Mouse (Mus musculus): ENCODE results near the gene Rgr. TPM values are rescaled to one million over a fixed set of nuclear protein-coding genes. Genes with fewer than 3 reads are reported as not detected.
"Not testable (repeated sequence)": the region's sequence is repeated elsewhere in the genome, so short reads cannot be mapped to it uniquely, and the experiment has no call there.

Rgr gene
- total RNA-seq, 2 experiments from 2014 or later = not detected

DNA sequence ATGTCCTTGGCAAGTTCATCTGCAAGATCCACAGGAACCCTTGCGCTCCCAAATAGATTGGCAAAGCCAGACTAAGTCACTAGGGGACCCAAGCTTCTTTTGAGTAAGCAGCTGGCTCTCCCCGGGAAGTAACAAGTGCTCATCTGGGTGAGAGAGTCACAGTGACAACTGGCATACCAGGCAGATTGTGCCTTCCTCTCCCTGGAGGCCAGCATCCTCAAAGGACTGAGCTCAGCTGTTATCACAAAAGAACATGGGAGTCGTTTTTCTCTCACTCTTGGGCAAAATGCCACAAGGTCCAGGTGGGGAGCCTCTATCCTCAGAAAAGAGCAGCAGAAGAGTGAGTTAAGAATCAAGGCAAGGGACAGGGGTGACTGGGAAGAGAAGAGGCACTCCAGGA, 42.9 kb downstream of the Rgr start:
- no peak for DNase-seq (ENCODE audit: low spot score in 2 of 2)
- intact Hi-C loops (cut with DNase I) = no loop called here

- intact Hi-C loops (cut with DNase I) = no loop called here
These were observed 45.2 kb downstream of the Rgr start for GRCm38 (mm10) chr14:37003431-37004095.

GRCm38 (mm10) chr14:37002852-37003251, 45.9 kb downstream of the Rgr start:
- intact Hi-C loops (cut with DNase I) = no loop called here
- no peak for DNase-seq (ENCODE audit: low spot score in 2 of 2)

More at GRCm38 (mm10) chr14:37003431-37004095, 45.2 kb downstream of the Rgr start:
- no peak for DNase-seq (ENCODE audit: low spot score in 2 of 2)

GRCm38 (mm10) chr14:37000780-37001179, 48.0 kb downstream of the Rgr start:
- DNase-seq (ENCODE audit: low spot score in 2 of 2); intact Hi-C loops (cut with DNase I): not testable (repeated sequence)

DNA sequence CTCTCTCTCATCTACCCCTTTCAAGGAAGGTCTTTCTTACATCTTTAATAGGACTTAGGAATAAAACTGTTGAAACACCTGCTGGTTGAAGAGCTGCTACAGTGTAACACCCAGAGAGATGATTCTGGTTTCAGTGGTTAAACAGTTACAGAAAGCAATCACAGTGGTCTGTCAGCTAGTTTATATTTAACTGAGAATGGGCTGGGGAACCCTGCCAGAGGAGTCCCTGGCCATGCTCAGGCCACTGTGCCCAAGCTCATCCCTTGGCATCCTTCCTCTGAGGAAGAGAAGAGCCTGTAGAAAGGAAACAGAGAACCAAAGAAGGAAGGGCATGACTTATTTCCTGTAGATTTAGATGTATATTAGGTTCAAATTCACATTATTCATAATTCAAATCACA, 59.0 kb downstream of the Rgr start:
- intact Hi-C loops (cut with DNase I) = no loop called here
- DNase-seq (ENCODE audit: low spot score in 2 of 2) = no peak

DNA sequence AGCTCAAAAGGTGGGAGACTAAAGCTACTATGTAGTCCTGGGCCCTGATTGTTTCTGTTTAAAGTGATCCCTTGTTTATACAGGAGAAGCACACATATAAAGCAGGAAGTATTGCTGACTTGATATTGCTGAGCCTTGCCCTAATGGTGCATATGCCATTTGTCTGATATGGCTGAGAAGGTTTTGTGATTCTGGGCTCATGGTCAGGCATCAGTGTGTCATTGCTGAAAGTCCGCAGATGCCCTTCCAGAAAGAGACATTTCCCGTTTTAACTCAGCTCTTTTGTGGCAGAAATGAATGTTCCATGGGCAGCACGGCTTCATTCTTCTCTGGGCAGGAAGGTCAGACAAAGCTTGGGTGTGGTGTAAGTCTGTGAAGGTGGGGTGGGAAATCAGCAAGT, 63.1 kb downstream of the Rgr start:
- DNase-seq (ENCODE audit: low spot score in 2 of 2) = no peak
- intact Hi-C loops (cut with DNase I) = no loop called here

Other genes starting within 250 kb of the Rgr start
- gene Ccser2, start 80.2 kb downstream of the Rgr start, total RNA-seq (2021) = 10 to 100 TPM; 80.7 to 84.2 TPM
- not detected for gene Lrit1, start 5.9 kb upstream of the Rgr start, total RNA-seq (2021)
- not detected for gene Lrit2, start 19.0 kb upstream of the Rgr start, total RNA-seq (2021)
- gene Cdhr1, start 49.4 kb upstream of the Rgr start, total RNA-seq (2021) = 10 to 100 TPM; 11.5 to 11.9 TPM
- gene 2610528A11Rik, start 65.1 kb upstream of the Rgr start, total RNA-seq (2021) = not detected
- gene Ghitm, start 86.3 kb upstream of the Rgr start, total RNA-seq (2021) = 100 to 1,000 TPM; 409 to 411 TPM